Mouse (Mus musculus): ENCODE data around the gene A530084C06Rik. TPM values are rescaled to one million over a fixed set of nuclear protein-coding genes. Genes with fewer than 3 reads are reported as not detected.

The A530084C06Rik gene
- polyA plus RNA-seq, 1 experiment from 2014 or later, result not detected

- H3K27me3 ChIP-seq (ENCODE audit: insufficient read depth, low read length), result no peaks in the 10 kb centered on the region
- DNase-seq, result no peak
- no peaks in the 10 kb centered on the region for H3K36me3 ChIP-seq (ENCODE audit: insufficient read depth)
- no peaks in the 10 kb centered on the region; the same call in 1 of the 2 replicates for H3K4me1 ChIP-seq (ENCODE audit: insufficient read depth)
- H3K27ac ChIP-seq (ENCODE audit: low read depth), result no peak overlapping the region
- H3K4me2 ChIP-seq, result no peak overlapping the region
- H3K9me3 ChIP-seq (ENCODE audit: low read depth, low read length), result no peaks in the 10 kb centered on the region
- ATAC-seq (ENCODE audit: insufficient read depth), result no peak
- no peak overlapping the region for H3K9ac ChIP-seq
- WGBS, result 82% methylated on average over 4 of the region's 4 CpGs
- TF ChIP-seq CTCF (IDR thresholded peaks at IDR 0.05; ENCODE audit: low read depth), result no peak
- no peak overlapping the region for H3K4me3 ChIP-seq (ENCODE audit: low read depth, low read length)
Observed at GRCm38 (mm10) chr13:31576696-31577095, 17.6 kb upstream of the A530084C06Rik start.

DNA sequence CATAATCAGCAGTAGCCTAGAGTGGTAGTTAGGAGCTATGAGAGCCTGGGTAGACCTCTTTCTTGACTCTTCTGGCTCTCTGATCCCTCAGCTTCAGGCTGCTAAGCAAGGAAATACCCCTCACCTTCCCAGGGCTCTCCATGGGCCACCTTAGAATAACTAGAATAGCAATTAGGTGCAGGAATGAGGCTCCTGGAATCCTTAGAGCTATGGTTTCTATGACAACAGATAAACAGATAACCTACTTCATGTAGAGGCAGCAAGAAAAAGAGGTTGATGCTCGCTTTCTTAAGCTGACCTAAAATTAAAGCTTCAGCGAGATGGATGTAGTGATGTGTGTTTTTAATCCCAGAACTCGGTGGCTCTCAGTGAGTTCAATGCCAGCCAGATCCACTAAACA lies 15.5 kb upstream of the A530084C06Rik start:
- no peak overlapping the region for H3K4me2 ChIP-seq
- no peaks in the 10 kb centered on the region for H3K36me3 ChIP-seq (ENCODE audit: insufficient read depth)
- H3K4me1 ChIP-seq (ENCODE audit: insufficient read depth), result no peaks in the 10 kb centered on the region; the same call in 1 of the 2 replicates
- H3K9ac ChIP-seq, result no peak overlapping the region
- WGBS, result 68% methylated on average over 3 of the region's 3 CpGs
- TF ChIP-seq CTCF (IDR thresholded peaks at IDR 0.05; ENCODE audit: low read depth), result no peak
- no peaks in the 10 kb centered on the region for H3K27me3 ChIP-seq (ENCODE audit: insufficient read depth, low read length)
- no peaks in the 10 kb centered on the region for H3K9me3 ChIP-seq (ENCODE audit: low read depth, low read length)
- ATAC-seq (ENCODE audit: insufficient read depth) (no peak), DNase-seq (no peak)
- no peak overlapping the region for H3K4me3 ChIP-seq (ENCODE audit: low read depth, low read length)
- H3K27ac ChIP-seq (ENCODE audit: low read depth), result no peak overlapping the region

DNA sequence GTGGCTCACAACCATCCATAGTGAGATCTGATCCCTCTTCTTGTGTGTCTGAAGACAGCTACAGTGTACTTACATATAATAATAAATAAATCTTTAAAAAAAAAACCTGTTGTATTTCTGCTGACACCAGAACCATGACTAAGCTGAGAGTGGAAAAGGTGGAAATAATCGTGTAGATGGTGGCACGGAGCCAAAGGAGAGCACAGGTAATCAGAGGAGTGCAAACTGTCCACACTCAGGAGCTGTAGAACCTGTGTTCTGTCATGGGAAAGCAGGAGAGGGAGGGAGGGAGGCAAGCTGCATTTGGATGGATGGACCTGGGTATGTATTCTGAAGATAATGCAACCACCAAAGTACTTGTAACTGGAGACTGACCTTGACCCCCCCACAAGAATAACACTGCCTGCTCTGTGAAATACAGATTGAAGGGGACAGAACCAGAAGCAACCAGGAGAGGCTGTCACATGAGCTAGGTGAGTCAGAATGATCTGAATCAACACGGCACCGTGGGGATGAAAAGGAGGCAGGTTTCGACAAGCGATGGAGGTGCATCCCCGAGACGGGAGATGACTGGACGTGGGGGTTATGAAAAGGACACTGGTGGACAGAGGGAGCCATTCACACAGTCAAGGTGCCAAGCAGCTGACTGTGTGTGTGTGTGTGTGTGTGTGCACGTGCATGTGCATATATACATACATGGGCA lies 13.8 kb upstream of the A530084C06Rik start:
- TF ChIP-seq CTCF (IDR thresholded peaks at IDR 0.05; ENCODE audit: low read depth), result no peak
- Histone ChIP-seq H3K9me3 (ENCODE audit: low read depth, low read length) (no peaks in the 10 kb centered on the region), H3K9ac (no peak overlapping the region), H3K4me2 (no peak overlapping the region), H3K4me1 (ENCODE audit: insufficient read depth) (no peaks in the 10 kb centered on the region), H3K36me3 (ENCODE audit: insufficient read depth) (no peaks in the 10 kb centered on the region), H3K27ac (ENCODE audit: low read depth) (no peak overlapping the region), H3K4me3 (ENCODE audit: low read depth, low read length) (no peak overlapping the region), H3K27me3 (ENCODE audit: insufficient read depth, low read length) (no peaks in the 10 kb centered on the region)
- 77% methylated on average over 10 of the region's 10 CpGs for WGBS
- ATAC-seq (ENCODE audit: insufficient read depth) (no peak), DNase-seq (no peak)

DNA sequence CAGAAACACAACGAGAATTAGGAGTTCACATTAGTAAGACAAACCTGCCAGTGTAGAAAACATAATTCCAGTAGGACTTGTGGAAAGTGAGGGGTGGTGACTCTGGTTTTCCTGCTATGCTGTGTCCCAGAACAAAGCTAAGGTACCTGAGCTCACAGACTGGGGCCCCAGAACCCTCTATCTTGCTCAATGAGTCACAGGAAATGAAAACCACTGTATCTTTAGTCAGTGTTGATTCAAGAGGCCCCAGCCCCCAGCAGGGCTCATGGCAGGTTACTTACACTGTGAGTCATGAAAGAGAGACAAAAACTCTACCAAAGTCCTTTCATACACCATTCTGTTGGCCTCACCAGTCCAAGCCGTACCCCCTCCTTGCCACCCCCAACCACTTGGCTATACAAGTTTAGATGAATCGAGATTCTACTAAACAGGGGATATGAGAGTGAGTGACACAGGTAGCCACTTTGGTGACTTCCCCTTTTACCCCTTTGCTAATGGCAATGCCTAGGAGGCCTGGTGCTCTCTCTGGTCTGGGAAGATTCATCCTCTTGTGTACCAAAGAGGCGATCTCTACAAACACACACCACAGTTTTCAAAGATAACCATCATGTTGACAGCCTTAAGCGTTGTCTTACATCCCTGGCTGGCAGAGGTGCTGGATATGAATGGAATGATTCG lies 8.6 kb upstream of the A530084C06Rik start:
- no peak for DNase-seq
- H3K9me3 ChIP-seq (ENCODE audit: low read depth, low read length), result no peaks in the 10 kb centered on the region
- no peak for ATAC-seq (ENCODE audit: insufficient read depth)
- 71% methylated on average over 6 of the region's 6 CpGs for whole genome bisulfite sequencing
- H3K27ac ChIP-seq (ENCODE audit: low read depth), result no peak overlapping the region
- no peak for TF ChIP-seq CTCF (IDR thresholded peaks at IDR 0.05; ENCODE audit: low read depth)
- no peak overlapping the region for H3K4me2 ChIP-seq
- no peaks in the 10 kb centered on the region for H3K36me3 ChIP-seq (ENCODE audit: insufficient read depth)
- no peak overlapping the region for H3K4me3 ChIP-seq (ENCODE audit: low read depth, low read length)
- peaks cover 7% of the 10 kb centered on the region for H3K27me3 ChIP-seq (ENCODE audit: insufficient read depth, low read length)
- H3K9ac ChIP-seq, result no peak overlapping the region
- H3K4me1 ChIP-seq (ENCODE audit: insufficient read depth), result peaks cover 6% of the 10 kb centered on the region; the same call in 1 of the 2 replicates

DNA sequence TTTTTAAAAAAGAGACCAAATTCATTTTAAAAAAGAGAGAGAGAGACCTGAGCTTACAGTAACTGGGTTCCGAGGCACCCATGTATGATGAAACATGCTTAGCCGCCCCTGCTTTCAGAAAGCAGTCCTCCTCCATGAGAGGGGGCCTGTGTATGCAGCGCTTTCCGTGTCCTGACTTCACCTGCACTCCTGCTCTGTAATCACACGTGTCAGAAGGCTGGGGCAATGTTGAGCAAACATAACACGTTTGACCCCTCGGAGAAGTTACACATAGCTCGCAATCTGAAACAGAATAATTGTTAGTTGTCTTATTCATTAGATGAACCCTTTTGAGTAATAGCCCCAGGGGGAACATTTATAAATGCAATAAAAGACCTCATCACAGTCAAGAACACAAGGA lies 8.0 kb upstream of the A530084C06Rik start:
- peaks cover 13% of the 10 kb centered on the region for H3K27me3 ChIP-seq (ENCODE audit: insufficient read depth, low read length)
- no peaks in the 10 kb centered on the region for H3K9me3 ChIP-seq (ENCODE audit: low read depth, low read length)
- DNase-seq (no peak), ATAC-seq (ENCODE audit: insufficient read depth) (no peak)
- peaks cover 6% of the 10 kb centered on the region; the same call in 1 of the 2 replicates for H3K4me1 ChIP-seq (ENCODE audit: insufficient read depth)
- H3K36me3 ChIP-seq (ENCODE audit: insufficient read depth), result no peaks in the 10 kb centered on the region
- no peak overlapping the region for H3K9ac ChIP-seq
- TF ChIP-seq CTCF (IDR thresholded peaks at IDR 0.05; ENCODE audit: low read depth), result no peak
- WGBS, result 64% methylated on average over 8 of the region's 8 CpGs
- H3K4me2 ChIP-seq, result no peak overlapping the region
- no peak overlapping the region for H3K27ac ChIP-seq (ENCODE audit: low read depth)
- H3K4me3 ChIP-seq (ENCODE audit: low read depth, low read length), result no peak overlapping the region

DNA sequence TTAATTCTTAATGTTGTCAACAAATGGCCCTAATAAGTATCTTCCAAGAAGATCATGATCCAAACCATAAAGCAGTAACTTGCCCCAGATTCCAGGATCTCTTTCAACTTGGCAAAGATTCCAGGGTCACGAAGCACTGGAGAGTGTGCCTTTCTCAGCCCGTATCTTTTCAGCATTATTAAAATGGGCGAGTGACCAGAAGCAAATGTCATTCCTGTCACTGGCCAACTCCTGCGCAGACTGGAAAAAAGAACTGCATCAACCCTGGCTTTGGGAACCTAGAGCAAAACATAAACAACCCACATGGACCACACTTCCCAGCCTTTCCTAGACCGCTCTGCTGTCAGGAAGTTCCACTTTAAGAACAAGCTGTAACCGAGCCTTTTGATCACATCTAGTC lies 5.3 kb upstream of the A530084C06Rik start:
- 26% methylated on average over 6 of the region's 6 CpGs for WGBS
- TF ChIP-seq CTCF (IDR thresholded peaks at IDR 0.05; ENCODE audit: low read depth), result no peak
- Histone ChIP-seq H3K9ac (no peak overlapping the region), H3K27me3 (ENCODE audit: insufficient read depth, low read length) (peaks cover 36% of the 10 kb centered on the region), H3K9me3 (ENCODE audit: low read depth, low read length) (no peaks in the 10 kb centered on the region), H3K4me1 (ENCODE audit: insufficient read depth) (peaks cover 8% of the 10 kb centered on the region; the same call in 1 of the 2 replicates), H3K4me2 (no peak overlapping the region), H3K36me3 (ENCODE audit: insufficient read depth) (no peaks in the 10 kb centered on the region), H3K4me3 (ENCODE audit: low read depth, low read length) (no peak overlapping the region), H3K27ac (ENCODE audit: low read depth) (no peak overlapping the region)
- peak; percentile 54 for DNase-seq
- ATAC-seq (ENCODE audit: insufficient read depth), result no peak

DNA sequence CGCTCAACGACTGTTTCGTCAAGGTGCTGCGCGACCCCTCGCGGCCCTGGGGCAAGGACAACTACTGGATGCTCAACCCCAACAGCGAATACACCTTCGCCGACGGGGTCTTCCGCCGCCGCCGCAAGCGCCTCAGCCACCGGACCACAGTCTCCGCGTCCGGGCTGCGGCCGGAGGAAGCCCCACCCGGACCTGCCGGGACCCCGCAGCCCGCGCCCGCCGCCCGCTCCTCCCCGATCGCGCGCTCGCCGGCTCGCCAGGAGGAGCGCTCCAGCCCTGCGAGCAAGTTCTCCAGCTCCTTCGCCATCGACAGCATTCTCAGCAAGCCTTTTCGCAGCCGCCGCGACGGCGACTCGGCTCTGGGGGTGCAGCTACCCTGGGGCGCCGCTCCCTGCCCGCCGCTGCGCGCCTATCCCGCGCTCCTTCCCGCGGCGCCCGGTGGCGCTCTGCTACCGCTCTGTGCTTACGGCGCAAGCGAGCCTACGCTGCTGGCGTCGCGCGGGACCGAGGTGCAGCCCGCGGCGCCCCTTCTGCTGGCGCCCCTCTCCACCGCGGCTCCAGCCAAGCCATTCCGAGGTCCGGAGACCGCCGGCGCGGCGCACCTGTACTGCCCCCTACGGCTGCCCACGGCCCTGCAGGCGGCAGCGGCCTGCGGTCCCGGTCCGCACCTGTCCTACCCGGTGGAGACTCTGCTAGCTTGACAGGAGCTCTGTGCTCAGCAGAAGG lies 449 bp upstream of the A530084C06Rik start:
- DNase-seq, result peak; percentile 81
- ATAC-seq (ENCODE audit: insufficient read depth), result peak; percentile 67
- Histone ChIP-seq H3K9ac (peak overlapping the region; percentile 49), H3K27ac (ENCODE audit: low read depth) (no peak overlapping the region), H3K4me1 (ENCODE audit: insufficient read depth) (peaks cover 4% of the 10 kb centered on the region; the same call in 1 of the 2 replicates), H3K9me3 (ENCODE audit: low read depth, low read length) (no peaks in the 10 kb centered on the region), H3K36me3 (ENCODE audit: insufficient read depth) (no peaks in the 10 kb centered on the region), H3K27me3 (ENCODE audit: insufficient read depth, low read length) (peaks cover 83% of the 10 kb centered on the region), H3K4me3 (ENCODE audit: low read depth, low read length) (peak overlapping the region; percentile 59), H3K4me2 (peak overlapping the region; percentile 100)
- WGBS, result under 1% methylated on average over 92 of the region's 92 CpGs
- TF ChIP-seq CTCF (IDR thresholded peaks at IDR 0.05; ENCODE audit: low read depth), result peak; percentile 62
